Mouse (Mus musculus) neutrophil, adult 59 days (primary cell): Measurements from ENCODE around the gene Nudt16l1. TPM values are rescaled to one million over a fixed set of nuclear protein-coding genes. Genes with fewer than 3 reads are reported as not detected.

ENCODE experiments used
- total RNA-seq, 2 experiments: library from RNA; stranded (reverse); gene quantifications; 1 replicate in 1 of 2; 2 replicates in 1 of 2; pipeline ENCODE4 v1.2.4; 2023

Gene Nudt16l1
- 10 to 100 TPM; 27.8 to 34.6 TPM for total RNA-seq

DNA sequence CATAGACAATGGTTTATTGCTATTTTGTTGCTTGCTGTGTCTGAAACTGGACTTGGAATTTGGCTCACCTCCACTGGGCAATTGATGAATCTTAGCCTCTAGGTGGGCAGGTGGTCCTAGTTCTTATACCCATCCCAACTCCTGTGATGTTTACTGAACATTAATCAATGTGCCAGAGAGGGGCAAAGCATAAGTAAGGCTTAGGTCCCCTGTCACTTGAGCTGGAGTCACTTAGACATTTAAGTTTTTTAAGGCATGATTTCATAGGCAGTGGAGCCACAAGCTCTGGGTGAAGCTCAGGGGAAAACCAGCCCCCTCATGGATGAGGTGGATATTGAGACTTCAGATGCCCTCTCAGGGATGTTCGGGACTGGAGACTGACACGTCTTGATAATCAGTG is at the start of gene Nudt16l1:
TSS of gene Nudt16l1 (plus strand) at position 301 of the 400 bp plus-strand sequence.

DNA sequence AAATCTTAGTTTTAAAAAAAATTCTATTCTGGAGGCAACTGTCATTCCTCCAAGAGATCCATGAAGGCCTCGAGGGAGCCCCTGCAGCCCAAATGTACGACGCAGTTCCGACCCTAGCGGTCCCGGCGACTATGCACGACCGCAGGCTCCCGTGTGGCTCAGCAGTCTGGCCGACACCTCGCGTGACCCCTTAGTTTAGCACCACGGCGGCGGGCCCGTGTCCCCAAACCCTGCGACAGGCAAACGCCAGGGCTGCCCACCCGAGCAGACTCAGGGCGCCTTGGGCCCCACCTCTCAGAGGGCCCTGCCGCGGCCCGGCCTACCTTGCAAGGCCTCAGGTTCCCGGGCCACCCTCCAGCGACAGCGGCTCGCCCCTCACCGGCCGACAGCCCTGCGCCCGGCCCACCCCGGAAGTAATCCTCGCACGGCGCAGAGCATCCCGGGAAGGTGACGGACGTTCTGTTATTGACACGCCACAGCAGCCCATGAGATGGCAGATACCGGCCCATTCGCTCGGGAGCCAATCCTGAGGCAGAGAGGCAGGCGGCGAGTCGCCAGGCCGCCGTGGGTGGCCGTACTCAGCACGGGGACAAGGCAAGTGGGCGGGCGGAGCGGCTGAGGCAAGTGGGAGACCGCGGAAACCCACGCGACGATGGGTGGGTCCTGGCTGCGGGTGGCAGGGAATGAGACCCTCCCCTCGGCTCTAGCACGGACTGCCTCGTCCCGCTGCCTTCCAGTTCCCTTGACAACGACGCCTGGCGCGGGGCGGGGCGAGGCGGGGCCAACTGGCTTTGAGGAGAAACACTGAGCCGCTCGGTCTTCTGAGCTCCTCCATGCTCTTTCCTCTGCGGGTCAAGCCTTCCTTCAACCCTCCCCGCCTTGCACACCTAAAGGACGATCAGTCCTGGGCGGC is 25.5 kb downstream of the Nudt16l1 start, which contains the start of gene Anks3:
TSS of gene Anks3 (minus strand) at position 409 of the 913 bp plus-strand sequence.

Other genes starting within 250 kb of the Nudt16l1 start
- gene Nmral1, start 219.4 kb upstream of the Nudt16l1 start, total RNA-seq, result 10 to 100 TPM; 18.4 to 18.7 TPM
- 10 to 100 TPM; 47.7 to 57.4 TPM for gene Hmox2, start 212.4 kb upstream of the Nudt16l1 start, total RNA-seq
- 10 to 100 TPM; 15.4 to 16.5 TPM for gene Cdip1, start 148.5 kb upstream of the Nudt16l1 start, total RNA-seq
- gene 4930562C15Rik, start 103.3 kb upstream of the Nudt16l1 start, total RNA-seq, result not detected
- 10 to 100 TPM; 52.9 to 56.4 TPM for gene Ubald1, start 58.4 kb upstream of the Nudt16l1 start, total RNA-seq
- 10 to 100 TPM; 55.5 to 60.1 TPM for gene Mgrn1, start 52.5 kb upstream of the Nudt16l1 start, total RNA-seq
- 10 to 100 TPM; 39.8 to 47.6 TPM for gene Anks3, start 25.4 kb downstream of the Nudt16l1 start, total RNA-seq
- gene Sept12, start 59.1 kb downstream of the Nudt16l1 start, total RNA-seq, result not detected
- not detected for gene Smim22, start 68.5 kb downstream of the Nudt16l1 start, total RNA-seq
- gene Rogdi, start 74.8 kb downstream of the Nudt16l1 start, total RNA-seq, result 100 to 1,000 TPM; 232 to 265 TPM
- gene Glyr1, start 111.1 kb downstream of the Nudt16l1 start, total RNA-seq, result 100 to 1,000 TPM; 142 to 143 TPM
- gene Ubn1, start 111.3 kb downstream of the Nudt16l1 start, total RNA-seq, result 10 to 100 TPM; 68.3 to 82.6 TPM
- under 1 TPM in 1 of 2 experiments, not detected in 1; 0.18 TPM for gene Ppl, start 193.7 kb downstream of the Nudt16l1 start, total RNA-seq
- not detected for gene Sec14l5, start 208.3 kb downstream of the Nudt16l1 start, total RNA-seq